8 mouse cellular contexts compared by ENCODE assay signal in genomic region chr9:37254531-37255110, GRCm38 (mm10). TPM values are rescaled to one million over a fixed set of nuclear protein-coding genes. Genes with fewer than 3 reads are reported as not detected.
DNase-seq lines count a peak whose midpoint lies in the region; ATAC-seq and TF ChIP-seq lines count a peak whose summit lies in the region.

No protein-coding gene starts in this region.

- H3ac ChIP-seq in myocyte (ENCODE audit: control insufficient read depth, insufficient read length): no peak overlapping the region

- WGBS in heart, embryonic 16.5 days: 18% methylated on average over 6 of the region's 6 CpGs
- WGBS in intestine, embryonic 14.5 days: 19% methylated on average over 6 of the region's 6 CpGs

- peak overlapping the region; percentile 65 for H3K4me3 ChIP-seq in heart, embryonic 16.5 days (ENCODE audit: low read length)
- H3K4me3 ChIP-seq in intestine, embryonic 14.5 days (ENCODE audit: low read depth, low read length): peak overlapping the region; percentile 44
- peak overlapping the region; percentile 32 for H3K4me3 ChIP-seq in myocyte

- no peak for DNase-seq in heart, adult 18-20 months
- peak; percentile 39 for DNase-seq in embryo, embryonic 10.5 days (ENCODE audit: low spot score)
- no peak for DNase-seq in intestine, embryonic 14.5 days (ENCODE audit: low spot score)
- no peak for DNase-seq in cerebellum, adult 18-20 months
- DNase-seq in right cerebral cortex, adult 2 months (ENCODE audit: low spot score in 2 of 2): no peak
- DNase-seq in urinary bladder, adult 2 months (ENCODE audit: low spot score): no peak

- no peaks in the 10 kb centered on the region for H3K9me3 ChIP-seq in heart, embryonic 16.5 days (replicated peaks; ENCODE audit: control insufficient read depth, low read length)
- no peaks in the 10 kb centered on the region for H3K9me3 ChIP-seq in intestine, embryonic 14.5 days (ENCODE audit: control insufficient read depth, low read length)

- no peak for TF ChIP-seq POLR2A in myocyte (IDR thresholded peaks at IDR 0.05; ENCODE audit: insufficient read length, low read depth)

- no peak overlapping the region for H3K27ac ChIP-seq in heart, embryonic 16.5 days (ENCODE audit: low read length)
- H3K27ac ChIP-seq in intestine, embryonic 14.5 days (ENCODE audit: low read depth): no peak overlapping the region

- H3K9ac ChIP-seq in heart, embryonic 16.5 days (ENCODE audit: low read length): peak overlapping the region; percentile 8; the same call in 1 of the 2 replicates
- H3K9ac ChIP-seq in intestine, embryonic 14.5 days (ENCODE audit: low read length): peak overlapping the region; percentile 39; the same call in 1 of the 2 replicates

- no peaks in the 10 kb centered on the region for H3K27me3 ChIP-seq in heart, embryonic 16.5 days (ENCODE audit: control insufficient read depth, insufficient read depth, low read length)
- H3K27me3 ChIP-seq in intestine, embryonic 14.5 days (replicated peaks; ENCODE audit: control insufficient read depth, insufficient read depth, low read length): peaks cover 5% of the 10 kb centered on the region; the same call in 1 of the 2 replicates
- H3K27me3 ChIP-seq in myocyte (ENCODE audit: control insufficient read depth, insufficient read depth, insufficient read length): no peaks in the 10 kb centered on the region

- H3K79me2 ChIP-seq in myocyte (ENCODE audit: control insufficient read depth, insufficient read depth): no peaks in the 10 kb centered on the region

- H3K4me1 ChIP-seq in heart, embryonic 16.5 days (ENCODE audit: control insufficient read depth, insufficient read depth, low read length): peaks cover 10% of the 10 kb centered on the region
- H3K4me1 ChIP-seq in intestine, embryonic 14.5 days (replicated peaks; ENCODE audit: control insufficient read depth, insufficient read depth, low read length): peaks cover under 1% of the 10 kb centered on the region; the same call in 1 of the 2 replicates

- no peak for ATAC-seq in heart, embryonic 16.5 days (replicated peaks; ENCODE audit: extremely low read depth, insufficient read depth, low FRiP score)
- 0 out of 2 replicates have a peak, but pooled peaks have one; percentile 14 for ATAC-seq in intestine, embryonic 14.5 days (replicated peaks; ENCODE audit: low FRiP score, low TSS enrichment, low read depth)

- H3K36me3 ChIP-seq in heart, embryonic 16.5 days (ENCODE audit: control insufficient read depth, insufficient read depth): no peaks in the 10 kb centered on the region
- H3K36me3 ChIP-seq in intestine, embryonic 14.5 days (ENCODE audit: control insufficient read depth, insufficient read depth, low read length): no peaks in the 10 kb centered on the region
- no peaks in the 10 kb centered on the region for H3K36me3 ChIP-seq in myocyte (ENCODE audit: control insufficient read depth, insufficient read depth)

- H3K4me2 ChIP-seq in heart, embryonic 16.5 days (ENCODE audit: low read depth, low read length): peak overlapping the region; percentile 98
- peak overlapping the region; percentile 87 for H3K4me2 ChIP-seq in intestine, embryonic 14.5 days (ENCODE audit: low read length)
- H3K4me2 ChIP-seq in myocyte (ENCODE audit: low read depth): peak overlapping the region; percentile 93

TF ChIP-seq in myocyte, 11 proteins besides CTCF, POLR2A, EP300 and RAD21:
- TF ChIP-seq MAX (IDR thresholded peaks at IDR 0.05; ENCODE audit: low read depth) (no peak), MYOD1 (IDR thresholded peaks at IDR 0.05; ENCODE audit: control insufficient read depth in 1 of 3, insufficient read length in 2 of 3, low read depth in 2 of 3) (peak; percentile 32 to 94 (median 93)), MYOG (IDR thresholded peaks at IDR 0.05; ENCODE audit: control insufficient read depth in 1 of 3, insufficient read depth in 1 of 3, insufficient read length in 2 of 3, low read depth in 2 of 3) (peak; percentile 84 to 96 (median 87)), POLR2AphosphoS2 (IDR thresholded peaks at IDR 0.05; ENCODE audit: insufficient read length, low read depth) (no peak), E2F4 (IDR thresholded peaks at IDR 0.05; ENCODE audit: insufficient read depth) (no peak), USF1 (IDR thresholded peaks at IDR 0.05; ENCODE audit: low read depth) (no peak), TCF12 (IDR thresholded peaks at IDR 0.05; ENCODE audit: insufficient read depth, poor library complexity, severe bottlenecking) (peak; percentile 55), REST (IDR thresholded peaks at IDR 0.05; ENCODE audit: insufficient read depth, insufficient read length) (no peak), CEBPB (IDR thresholded peaks at IDR 0.05; ENCODE audit: insufficient read depth, poor library complexity, severe bottlenecking) (no peak), TCF3 (IDR thresholded peaks at IDR 0.05; ENCODE audit: insufficient read length, low read depth) (peak; percentile 20), SRF (IDR thresholded peaks at IDR 0.05; ENCODE audit: control insufficient read depth, insufficient read length, low read depth) (no peak)
TF ChIP-seq in myocyte: peak in this region for 4.

RNA-seq across cellular contexts. Expression of gene Slc37a2, which starts 0.9 kb away (rescaled TPM):
- polyA plus RNA-seq in heart, embryonic 16.5 days (2015; fragmentation: Nextera tagmentation; extraction: Ambion mirVana): 1.6 and 2.5 TPM in 2 replicates
- total RNA-seq in heart, adult 18-20 months (2021): 1 to 10 TPM; 2.4 to 3.1 TPM
- polyA plus RNA-seq in intestine, embryonic 14.5 days (2014; fragmentation: Nextera tagmentation; extraction: Ambion mirVana): 1.0 and 1.5 TPM in 2 replicates
- polyA plus RNA-seq in myocyte (2012; fragmentation: generic; extraction: Trizol): 9.2 TPM
- 4.7 and 5.2 TPM in 2 replicates for polyA plus RNA-seq in urinary bladder, adult 2 months (2012; rRNA removed)

RNA-seq across cellular contexts. Expression of gene Tmem218, which starts 46.6 kb away (rescaled TPM):
- polyA plus RNA-seq in heart, embryonic 16.5 days (2015; fragmentation: Nextera tagmentation; extraction: Ambion mirVana): 10.0 and 10.5 TPM in 2 replicates
- total RNA-seq in heart, adult 18-20 months (2021): 1 to 10 TPM; 7.6 to 8.3 TPM
- polyA plus RNA-seq in intestine, embryonic 14.5 days (2014; fragmentation: Nextera tagmentation; extraction: Ambion mirVana): 9.9 and 10.6 TPM in 2 replicates
- 3.9 TPM for polyA plus RNA-seq in myocyte (2012; fragmentation: generic; extraction: Trizol)
- 4.4 and 5.3 TPM in 2 replicates for polyA plus RNA-seq in urinary bladder, adult 2 months (2012; rRNA removed)
